Mouse (Mus musculus) hindbrain, embryonic 10.5 days (tissue): ENCODE measurements around the gene Fbll1. TPM values are rescaled to one million over a fixed set of nuclear protein-coding genes. Genes with fewer than 3 reads are reported as not detected.
"Not testable (repeated sequence)": the region's sequence is repeated elsewhere in the genome, so short reads cannot be mapped to it uniquely, and the experiment has no call there.

Experiments
- DNase-seq: peaks from one replicate; pipeline ENCODE4 v3.0.0-alpha.2; 2017; ENCODE audit warnings: low spot score
- H3K27ac ChIP-seq: fragments of 300-500 bp; sonication (generic); 2 replicates; pipeline ENCODE4 v1.5.1; 2016; ENCODE audit warnings: mild to moderate bottlenecking, moderate library complexity
- H3K27me3 ChIP-seq: fragments of 300-500 bp; sonication (generic); 2 replicates; pipeline ENCODE4 v1.6.1; 2016; ENCODE audit warnings: mild to moderate bottlenecking; ENCODE audit not compliant: poor library complexity, insufficient read depth, severe bottlenecking
- H3K36me3 ChIP-seq: fragments of 300-500 bp; sonication (generic); 2 replicates; pipeline ENCODE4 v1.6.1; 2016; ENCODE audit warnings: mild to moderate bottlenecking, moderate library complexity
- H3K4me1 ChIP-seq: fragments of 300-500 bp; sonication (generic); replicated peaks from 2 replicates; pipeline ENCODE4 v1.6.1; 2016; ENCODE audit warnings: mild to moderate bottlenecking
- H3K4me3 ChIP-seq: fragments of 300-500 bp; sonication (generic); 2 replicates; pipeline ENCODE4 v1.5.1; 2016; ENCODE audit warnings: mild to moderate bottlenecking, moderate library complexity
- H3K9me3 ChIP-seq: fragments of 300-500 bp; sonication (generic); 2 replicates; pipeline ENCODE4 v1.6.1; 2016; ENCODE audit warnings: mild to moderate bottlenecking, moderate library complexity
- WGBS: fragments of 180-500 bp; shearing (Covaris S2); methylation state at CpG from one replicate; pipeline ENCODE4 v1.1.7; 2016; 5-methylcytosine and 5-hydroxymethylcytosine counted together
- polyA plus RNA-seq: library from polyadenylated mRNA; unstranded; fragments of >200 nt; fragmentation: Nextera tagmentation; extraction: Ambion mirVana; gene quantifications from 2 replicates; pipeline ENCODE4 v1.2.1, GENCODE M21; 2016

Gene Fbll1
- polyA plus RNA-seq, 1 experiment from 2014 or later = 3.3 TPM

DNA sequence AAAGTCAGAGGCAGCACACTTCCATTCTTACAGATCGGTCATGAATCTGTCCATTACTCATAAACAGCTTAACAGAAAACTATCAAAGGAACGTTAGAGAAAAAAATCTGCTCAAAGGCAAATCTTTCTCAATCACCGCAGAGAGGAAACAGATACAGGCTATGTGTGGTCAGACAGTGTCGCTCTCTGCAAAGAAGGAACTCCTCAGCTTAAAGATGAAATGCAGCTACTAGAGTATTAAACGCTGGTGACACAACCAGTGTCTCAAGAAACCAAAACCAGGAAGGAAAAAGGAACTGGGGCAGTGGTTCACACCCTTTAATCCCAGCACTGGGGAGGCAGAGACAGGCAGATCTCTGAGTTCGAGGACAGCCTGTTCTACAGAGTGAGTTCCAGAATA, 29.0 kb upstream of the Fbll1 start:
- WGBS = 95% methylated on average over 6 of the region's 6 CpGs
- H3K36me3 ChIP-seq = peaks cover 99% of the 10 kb centered on the region

DNA sequence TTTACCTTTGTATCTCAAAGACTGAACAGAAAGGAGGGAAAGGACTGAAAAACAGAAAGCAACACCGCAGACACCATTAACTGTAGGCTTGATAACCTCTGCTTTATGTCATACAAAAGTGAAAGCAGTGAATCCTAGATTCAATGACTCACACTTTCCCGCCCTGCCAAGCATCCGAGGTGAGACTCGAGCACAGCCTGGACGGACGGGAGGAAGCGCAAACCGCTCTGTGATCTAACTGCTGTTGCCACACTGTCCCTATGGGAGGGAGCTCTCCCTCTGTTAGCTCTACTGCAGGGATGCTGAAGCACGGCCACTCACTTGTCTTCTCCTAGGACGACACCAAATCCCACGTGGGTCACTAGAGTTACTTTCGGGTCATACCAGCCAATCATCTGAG, 17.6 kb upstream of the Fbll1 start:
- 90% methylated on average over 12 of the region's 12 CpGs for WGBS

More for the DNA sequence above, 29.0 kb upstream of the Fbll1 start:
- Histone ChIP-seq H3K9me3 (no peaks in the 10 kb centered on the region), H3K4me1 (no peaks in the 10 kb centered on the region), H3K27me3 (no peaks in the 10 kb centered on the region), H3K27ac (no peak overlapping the region), H3K4me3 (no peak overlapping the region)
- DNase-seq = no peak

DNA sequence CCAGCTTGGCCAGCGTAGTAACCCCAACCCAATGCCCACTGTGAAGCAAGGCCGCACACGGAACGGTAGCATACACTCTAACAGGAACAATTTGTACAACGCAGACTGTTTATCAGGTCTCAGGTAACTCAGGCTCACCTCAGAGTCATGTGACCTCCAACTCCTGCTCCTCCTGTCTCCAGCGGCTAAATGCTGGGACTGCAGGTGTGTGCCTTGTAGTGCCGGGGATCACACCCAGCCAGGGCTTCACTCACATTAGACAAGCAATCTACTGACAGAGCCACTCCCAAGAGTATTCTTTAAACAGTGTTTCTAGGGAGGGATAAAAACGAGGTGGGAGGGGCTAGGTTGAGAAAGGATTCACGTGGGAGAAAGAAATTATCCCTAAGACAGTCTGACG, 12.8 kb upstream of the Fbll1 start:
- H3K4me3 ChIP-seq = no peak overlapping the region
- H3K27ac ChIP-seq = no peak overlapping the region
- no peaks in the 10 kb centered on the region for H3K9me3 ChIP-seq
- no peaks in the 10 kb centered on the region for H3K4me1 ChIP-seq
- no peaks in the 10 kb centered on the region for H3K27me3 ChIP-seq
- peaks cover 99% of the 10 kb centered on the region for H3K36me3 ChIP-seq
- WGBS = 92% methylated on average over 10 of the region's 10 CpGs
- DNase-seq = no peak

More for the DNA sequence above, 17.6 kb upstream of the Fbll1 start:
- DNase-seq = no peak
- Histone ChIP-seq H3K9me3 (no peaks in the 10 kb centered on the region), H3K4me3 (no peak overlapping the region), H3K27ac (no peak overlapping the region), H3K4me1 (no peaks in the 10 kb centered on the region), H3K27me3 (no peaks in the 10 kb centered on the region), H3K36me3 (peaks cover 99% of the 10 kb centered on the region)

DNA sequence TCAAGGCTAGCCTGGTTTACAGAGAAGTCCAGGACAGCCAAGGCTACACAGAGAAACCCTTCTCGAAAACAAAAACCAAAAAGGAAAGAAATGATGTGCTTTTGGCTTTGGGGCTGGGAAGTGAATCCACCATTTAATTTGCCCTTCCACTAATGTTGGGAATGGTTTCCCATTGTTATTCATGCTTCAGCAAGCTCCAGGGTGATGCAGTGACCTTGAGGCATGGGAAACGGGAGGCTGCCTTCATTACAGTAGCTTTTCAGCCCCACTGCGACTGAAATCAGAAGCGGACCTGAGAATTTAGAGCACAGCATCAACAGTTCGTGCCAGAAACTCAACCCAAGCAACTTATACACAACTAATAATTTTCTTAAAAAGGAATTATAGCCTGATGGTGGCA, 2.6 kb upstream of the Fbll1 start:
- peaks cover 39% of the 10 kb centered on the region for H3K27me3 ChIP-seq
- peaks cover 15% of the 10 kb centered on the region for H3K4me1 ChIP-seq
- WGBS = 83% methylated on average over 5 of the region's 5 CpGs
- H3K36me3 ChIP-seq = no peaks in the 10 kb centered on the region
- DNase-seq = no peak
- H3K4me3 ChIP-seq = no peak overlapping the region
- no peaks in the 10 kb centered on the region for H3K9me3 ChIP-seq
- H3K27ac ChIP-seq = no peak overlapping the region

DNA sequence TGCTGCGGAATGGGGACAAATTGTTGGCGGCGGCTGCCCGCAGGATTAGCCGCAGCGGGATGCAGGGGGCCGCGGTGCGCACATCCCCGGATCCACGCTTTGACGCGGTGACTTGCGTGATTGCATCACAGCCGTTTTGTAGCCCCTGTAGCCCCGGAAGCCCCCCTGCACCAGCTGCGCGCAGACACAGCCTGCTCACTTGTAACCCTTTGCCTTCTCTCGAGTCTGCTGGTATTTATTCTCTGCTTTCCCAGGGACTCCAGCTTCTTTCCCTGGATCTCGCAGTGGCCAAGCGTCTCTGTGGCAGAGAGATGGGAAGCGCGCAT, 226 bp downstream of the Fbll1 start:
- Histone ChIP-seq H3K27me3 (peaks cover 56% of the 10 kb centered on the region), H3K36me3 (no peaks in the 10 kb centered on the region), H3K27ac (peak overlapping the region; percentile 66), H3K4me1 (peaks cover 15% of the 10 kb centered on the region), H3K4me3 (peak overlapping the region; percentile 70), H3K9me3 (no peaks in the 10 kb centered on the region)
- WGBS = 2% methylated on average over 23 of the region's 23 CpGs
- DNase-seq = peak; percentile 53

DNA sequence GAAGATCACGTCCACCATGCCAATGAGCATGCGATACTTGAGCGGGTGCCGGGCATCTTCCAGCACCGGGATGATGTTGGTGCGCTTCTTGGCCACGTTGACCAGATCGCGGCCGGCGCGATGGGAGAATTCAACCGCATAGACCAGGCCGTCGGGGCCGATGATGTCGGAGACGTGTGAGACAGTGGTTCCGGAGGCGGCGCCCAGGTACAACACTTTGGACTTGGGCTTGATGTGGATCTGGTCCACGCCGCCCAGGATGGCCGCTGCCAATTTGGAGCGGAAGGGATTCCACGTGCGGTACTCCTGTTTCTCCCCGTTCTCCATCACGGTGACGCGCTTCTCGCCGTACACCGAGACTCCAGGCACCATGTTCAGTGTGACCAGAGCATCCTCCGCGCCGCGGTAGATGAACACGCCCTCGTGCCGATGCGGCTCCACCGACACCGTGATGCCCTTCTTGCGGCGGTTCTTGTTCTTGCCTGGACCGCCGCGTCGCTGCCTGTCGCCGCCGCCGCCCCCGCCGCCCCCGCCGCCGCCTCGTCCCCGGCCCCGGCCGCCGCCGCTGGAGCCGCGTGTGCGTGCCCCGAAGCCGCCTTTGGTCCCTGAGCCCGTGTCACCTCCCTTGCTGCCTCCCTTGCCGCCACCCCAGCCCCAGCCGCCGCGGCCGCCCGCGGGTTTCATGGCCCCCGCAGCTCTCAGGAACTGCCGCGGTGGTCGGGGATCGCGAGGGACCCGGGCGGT, 761 bp downstream of the Fbll1 start:
- peak; percentile 34 for DNase-seq
- Histone ChIP-seq H3K27me3 (peaks cover 56% of the 10 kb centered on the region), H3K4me3 (peak overlapping the region; percentile 70), H3K9me3 (no peaks in the 10 kb centered on the region), H3K4me1 (peaks cover 15% of the 10 kb centered on the region), H3K36me3 (no peaks in the 10 kb centered on the region), H3K27ac (peak overlapping the region; percentile 66)
- WGBS = 4% methylated on average over 86 of the region's 86 CpGs

DNA sequence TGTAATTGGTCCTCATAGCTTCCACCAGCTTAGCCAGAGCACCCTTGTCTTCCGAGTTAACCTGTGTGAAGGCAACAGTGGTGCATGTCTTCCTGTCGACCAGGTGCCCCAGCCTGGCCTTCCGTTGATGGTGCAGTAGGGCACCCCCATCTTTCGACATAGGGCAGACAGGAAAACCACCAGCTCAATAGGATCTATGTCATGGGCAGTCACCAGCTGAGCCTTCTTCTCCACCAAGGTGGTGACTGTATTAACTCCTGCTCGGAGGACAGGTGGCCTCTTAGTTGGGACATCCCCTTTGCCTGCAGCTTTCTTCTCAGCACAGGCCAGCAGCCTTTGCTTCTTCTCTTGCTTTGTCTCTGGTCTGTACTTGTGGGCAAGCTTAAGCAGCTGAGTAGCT, 5.9 kb downstream of the Fbll1 start:
- DNase-seq, H3K9me3 ChIP-seq, H3K27ac ChIP-seq, H3K4me1 ChIP-seq, H3K4me3 ChIP-seq: not testable (repeated sequence)
- H3K36me3 ChIP-seq = peaks cover 31% of the 10 kb centered on the region
- H3K27me3 ChIP-seq = peaks cover 31% of the 10 kb centered on the region
- 83% methylated on average over 5 of the region's 5 CpGs for WGBS

DNA sequence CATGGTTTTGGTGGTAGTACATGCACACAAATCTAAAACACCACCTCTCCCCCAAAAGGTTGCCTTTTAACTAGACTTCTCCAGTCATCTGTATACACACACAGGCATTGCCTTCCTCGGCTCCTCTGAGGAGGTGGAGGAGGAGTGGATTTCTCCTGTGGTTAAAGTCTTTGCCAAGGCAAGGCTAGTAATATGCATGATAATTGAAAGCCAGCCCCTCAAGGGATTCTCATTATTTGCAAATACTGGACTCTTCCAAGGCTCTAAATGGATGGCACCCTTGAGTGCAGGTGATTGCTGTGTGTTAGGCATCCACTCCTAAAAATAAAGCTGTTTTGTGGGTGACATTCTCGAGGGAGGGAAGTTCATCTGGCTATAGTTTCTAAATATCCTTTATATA, 10.2 kb downstream of the Fbll1 start:
- Histone ChIP-seq H3K27me3 (no peaks in the 10 kb centered on the region), H3K9me3 (no peaks in the 10 kb centered on the region; the same call in 1 of the 2 replicates), H3K4me3 (no peak overlapping the region), H3K4me1 (no peaks in the 10 kb centered on the region), H3K36me3 (peaks cover 74% of the 10 kb centered on the region), H3K27ac (no peak overlapping the region)
- DNase-seq = no peak
- WGBS = 74% methylated on average over 2 of the region's 2 CpGs

DNA sequence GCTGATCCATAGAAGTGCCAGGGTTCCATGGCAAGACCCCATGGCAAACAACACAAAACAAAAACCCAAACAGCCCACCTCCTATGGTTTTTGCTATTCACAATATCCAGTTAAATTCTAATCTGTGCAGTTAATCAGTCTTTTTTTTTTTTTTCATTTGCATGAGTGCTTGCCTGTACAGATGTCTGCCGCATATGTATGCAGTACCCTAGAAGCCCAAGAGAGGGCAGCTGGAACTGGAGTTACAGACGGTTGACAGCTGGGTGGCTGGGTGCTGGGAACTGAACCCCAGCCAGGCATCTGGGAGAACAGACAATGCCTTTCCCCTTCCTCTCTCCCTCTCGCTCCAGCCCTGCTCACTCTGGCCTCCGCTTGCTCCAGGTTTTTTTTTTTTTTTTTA, 14.1 kb downstream of the Fbll1 start:
- no peaks in the 10 kb centered on the region for H3K27me3 ChIP-seq
- no peaks in the 10 kb centered on the region for H3K4me1 ChIP-seq
- H3K4me3 ChIP-seq = no peak overlapping the region
- WGBS = 96% methylated on average over 4 of the region's 4 CpGs
- peaks cover 99% of the 10 kb centered on the region for H3K36me3 ChIP-seq
- H3K9me3 ChIP-seq = no peaks in the 10 kb centered on the region; the same call in 1 of the 2 replicates
- DNase-seq = no peak
- no peak overlapping the region for H3K27ac ChIP-seq

DNA sequence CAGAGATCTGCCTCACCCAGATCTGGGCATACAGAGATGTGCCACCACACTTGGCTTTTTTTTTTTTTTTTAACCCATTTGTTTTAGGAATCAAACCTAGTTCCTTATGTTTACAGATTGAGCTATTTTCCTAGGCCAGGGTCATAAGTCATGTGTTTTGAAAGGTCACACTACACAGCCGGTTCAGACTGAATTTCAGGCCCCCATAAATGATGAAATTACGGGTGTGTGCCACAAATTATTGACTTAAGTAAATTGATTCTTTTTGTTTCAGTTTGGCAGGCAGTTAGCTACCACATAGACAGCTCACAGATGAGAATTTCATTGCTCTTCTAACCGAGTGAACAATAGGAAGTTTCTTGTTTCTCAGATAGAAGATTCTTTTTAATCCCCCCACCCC, 14.7 kb downstream of the Fbll1 start:
- Histone ChIP-seq H3K9me3 (no peaks in the 10 kb centered on the region; the same call in 1 of the 2 replicates), H3K27ac (no peak overlapping the region), H3K27me3 (no peaks in the 10 kb centered on the region), H3K4me1 (no peaks in the 10 kb centered on the region), H3K4me3 (no peak overlapping the region), H3K36me3 (peaks cover 99% of the 10 kb centered on the region)
- no peak for DNase-seq
- 94% methylated on average over 3 of the region's 3 CpGs for WGBS

DNA sequence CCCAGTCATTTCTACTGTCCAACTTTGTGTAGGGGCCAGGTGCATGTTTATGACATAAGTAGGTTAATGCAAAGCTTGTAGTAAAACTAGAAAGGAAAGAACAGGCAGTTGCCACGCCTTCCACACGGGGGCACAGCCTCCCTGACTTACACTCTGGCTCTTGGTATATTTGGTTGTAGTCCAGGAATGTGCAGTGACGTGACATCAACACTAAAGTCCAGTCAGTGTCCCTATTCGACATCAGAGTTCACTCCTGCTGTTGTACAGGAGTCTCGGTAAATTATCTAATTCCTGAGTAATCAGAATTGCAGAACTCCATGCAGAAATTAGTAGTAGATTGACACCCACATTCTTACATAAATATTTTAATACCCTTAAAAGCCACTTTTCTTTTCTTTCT, 15.6 kb downstream of the Fbll1 start:
- H3K36me3 ChIP-seq = peaks cover 100% of the 10 kb centered on the region
- no peaks in the 10 kb centered on the region for H3K27me3 ChIP-seq
- no peaks in the 10 kb centered on the region; the same call in 1 of the 2 replicates for H3K9me3 ChIP-seq
- H3K4me3 ChIP-seq = no peak overlapping the region
- no peaks in the 10 kb centered on the region for H3K4me1 ChIP-seq
- H3K27ac ChIP-seq = no peak overlapping the region
- DNase-seq = no peak
- 92% methylated on average over 5 of the region's 5 CpGs for WGBS

DNA sequence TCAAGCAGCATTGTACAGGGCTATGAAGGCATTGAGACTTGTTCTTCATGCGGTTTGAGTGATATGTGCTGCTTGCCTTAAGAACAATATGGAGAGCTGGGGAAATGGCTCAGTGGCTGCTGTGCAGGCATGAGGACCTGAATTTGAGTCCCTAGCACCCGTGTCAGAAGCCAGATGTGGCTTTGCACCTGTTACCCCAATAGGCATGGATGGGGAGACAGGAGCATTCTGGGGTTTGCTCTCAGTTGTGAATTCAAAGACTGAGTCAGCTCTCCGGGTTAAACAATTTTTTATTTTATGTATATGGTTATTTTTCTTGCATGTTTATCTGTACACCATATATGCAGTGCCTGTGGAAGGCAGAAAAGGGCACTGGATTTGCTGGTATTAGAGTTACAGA, 16.2 kb downstream of the Fbll1 start:
- WGBS = 96% methylated on average over 3 of the region's 3 CpGs
- no peak for DNase-seq
- H3K27ac ChIP-seq = no peak overlapping the region
- H3K9me3 ChIP-seq = no peaks in the 10 kb centered on the region; the same call in 1 of the 2 replicates
- H3K4me3 ChIP-seq = no peak overlapping the region
- peaks cover 100% of the 10 kb centered on the region for H3K36me3 ChIP-seq
- no peaks in the 10 kb centered on the region for H3K4me1 ChIP-seq
- H3K27me3 ChIP-seq = no peaks in the 10 kb centered on the region

DNA sequence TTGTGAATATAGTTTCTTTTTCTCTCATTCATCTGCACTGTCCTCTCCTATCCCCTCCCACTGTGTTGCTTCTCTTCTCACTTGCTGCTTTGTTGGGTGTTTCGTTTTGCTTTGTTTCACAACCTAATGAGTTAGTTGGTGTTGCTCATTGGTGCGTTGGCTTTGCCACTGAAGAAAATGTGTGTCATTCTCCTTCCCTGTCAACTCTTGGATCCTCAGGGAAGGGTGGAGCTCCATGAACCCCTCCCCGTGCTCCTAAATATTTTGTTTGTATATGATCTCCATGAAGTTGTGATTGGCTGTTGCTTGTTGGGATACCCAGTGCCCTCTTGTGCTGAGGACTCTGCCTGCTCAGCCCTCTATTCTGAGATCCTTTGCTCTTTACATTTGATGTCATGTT, 18.3 kb downstream of the Fbll1 start:
- no peak for DNase-seq
- Histone ChIP-seq H3K27me3 (no peaks in the 10 kb centered on the region), H3K36me3 (peaks cover 99% of the 10 kb centered on the region), H3K4me1 (no peaks in the 10 kb centered on the region), H3K9me3 (no peaks in the 10 kb centered on the region; the same call in 1 of the 2 replicates), H3K27ac (no peak overlapping the region), H3K4me3 (no peak overlapping the region)
- 91% methylated on average over 3 of the region's 3 CpGs for WGBS

DNA sequence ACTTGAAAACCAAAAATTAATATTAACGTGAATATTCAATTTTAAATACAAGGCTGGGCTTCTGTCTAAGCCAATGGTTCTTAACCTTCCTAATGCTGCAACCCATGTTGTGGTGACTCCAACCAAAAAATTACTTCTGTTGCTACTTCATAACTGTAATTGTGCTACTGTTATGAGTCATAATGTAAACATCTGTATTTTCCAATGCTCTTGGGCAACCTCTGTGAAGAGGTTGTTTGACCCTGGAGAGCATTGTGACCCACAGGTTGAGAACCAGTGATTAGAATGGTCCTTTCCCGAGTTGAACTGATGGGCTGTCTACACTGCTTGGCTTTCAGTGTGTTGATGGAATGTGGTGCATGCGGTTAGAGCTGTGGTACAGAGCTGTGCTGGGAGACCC, 22.2 kb downstream of the Fbll1 start:
- H3K27me3 ChIP-seq = no peaks in the 10 kb centered on the region
- no peaks in the 10 kb centered on the region for H3K9me3 ChIP-seq
- DNase-seq = no peak
- H3K36me3 ChIP-seq = peaks cover 78% of the 10 kb centered on the region
- H3K27ac ChIP-seq = no peak overlapping the region
- no peak overlapping the region for H3K4me3 ChIP-seq
- WGBS = 95% methylated on average over 3 of the region's 3 CpGs
- 0 out of 2 replicates have a peak, but pooled peaks cover 4% of the 10 kb centered on the region for H3K4me1 ChIP-seq
